Mouse (Mus musculus): ENCODE measurements around the gene Hinfp. TPM values are rescaled to one million over a fixed set of nuclear protein-coding genes. Genes with fewer than 3 reads are reported as not detected.
"Not testable (repeated sequence)": the region's sequence is repeated elsewhere in the genome, so short reads cannot be mapped to it uniquely, and the experiment has no call there.

Hinfp gene
- total RNA-seq, 2 experiments from 2014 or later = 8.1 TPM

- peak; percentile 57 to 84 for DNase-seq
Observed at GRCm38 (mm10) chr9:44311136-44312134, 6.0 kb upstream of the Hinfp start.

GRCm38 (mm10) chr9:44310750-44311135 is 5.3 kb upstream of the Hinfp start:
- no peak for DNase-seq

- DNase-seq = no peak
Observed at GRCm38 (mm10) chr9:44309756-44310155, 4.3 kb upstream of the Hinfp start.

- no peak for DNase-seq
Observed at GRCm38 (mm10) chr9:44307248-44307647, 1.8 kb upstream of the Hinfp start.

- DNase-seq = no peak
Observed at GRCm38 (mm10) chr9:44306532-44306931, 1.1 kb upstream of the Hinfp start.

GRCm38 (mm10) chr9:44300001-44300400 is 5.5 kb downstream of the Hinfp start:
- DNase-seq = not testable (repeated sequence)

- DNase-seq = peak; percentile 31 to 50
Observed at GRCm38 (mm10) chr9:44292490-44292889, 13.0 kb downstream of the Hinfp start.

GRCm38 (mm10) chr9:44288959-44289291 is 16.5 kb downstream of the Hinfp start:
- DNase-seq = no peak

GRCm38 (mm10) chr9:44288076-44288958 is 17.2 kb downstream of the Hinfp start, which contains the start of gene Abcg4:
Gene Abcg4 (minus strand): TSS chr9:44288615.
- peak in 1 of 2 experiments; percentile 41 for DNase-seq

GRCm38 (mm10) chr9:44287401-44288075 is 17.9 kb downstream of the Hinfp start:
- no peak for DNase-seq

- DNase-seq = no peak
Observed at GRCm38 (mm10) chr9:44287003-44287400, 18.5 kb downstream of the Hinfp start.

GRCm38 (mm10) chr9:44286256-44286850 is 19.1 kb downstream of the Hinfp start:
- DNase-seq = no peak

GRCm38 (mm10) chr9:44283183-44283582 is 22.3 kb downstream of the Hinfp start:
- no peak for DNase-seq

GRCm38 (mm10) chr9:44269973-44270372 is 35.5 kb downstream of the Hinfp start:
- DNase-seq = no peak

- DNase-seq = peak; percentile 32 to 68
Observed at GRCm38 (mm10) chr9:44269077-44269476, 36.4 kb downstream of the Hinfp start.

- DNase-seq = peak in 1 of 2 experiments; percentile 24
Observed at GRCm38 (mm10) chr9:44268432-44268831, 37.0 kb downstream of the Hinfp start, which contains the start of gene Nlrx1. Gene Nlrx1 (minus strand): TSS chr9:44268599.

GRCm38 (mm10) chr9:44268027-44268360 is 37.5 kb downstream of the Hinfp start:
- DNase-seq = peak; percentile 92

GRCm38 (mm10) chr9:44267319-44268026 is 38.0 kb downstream of the Hinfp start:
- DNase-seq = peak; percentile 29 to 63

GRCm38 (mm10) chr9:44266478-44267226 is 38.8 kb downstream of the Hinfp start:
- peak in 1 of 2 experiments; percentile 15 for DNase-seq

- DNase-seq = no peak
Observed at GRCm38 (mm10) chr9:44261388-44261787, 44.1 kb downstream of the Hinfp start.
